ENCODE assay signal across 8 mouse cellular contexts in the genomic region with DNA sequence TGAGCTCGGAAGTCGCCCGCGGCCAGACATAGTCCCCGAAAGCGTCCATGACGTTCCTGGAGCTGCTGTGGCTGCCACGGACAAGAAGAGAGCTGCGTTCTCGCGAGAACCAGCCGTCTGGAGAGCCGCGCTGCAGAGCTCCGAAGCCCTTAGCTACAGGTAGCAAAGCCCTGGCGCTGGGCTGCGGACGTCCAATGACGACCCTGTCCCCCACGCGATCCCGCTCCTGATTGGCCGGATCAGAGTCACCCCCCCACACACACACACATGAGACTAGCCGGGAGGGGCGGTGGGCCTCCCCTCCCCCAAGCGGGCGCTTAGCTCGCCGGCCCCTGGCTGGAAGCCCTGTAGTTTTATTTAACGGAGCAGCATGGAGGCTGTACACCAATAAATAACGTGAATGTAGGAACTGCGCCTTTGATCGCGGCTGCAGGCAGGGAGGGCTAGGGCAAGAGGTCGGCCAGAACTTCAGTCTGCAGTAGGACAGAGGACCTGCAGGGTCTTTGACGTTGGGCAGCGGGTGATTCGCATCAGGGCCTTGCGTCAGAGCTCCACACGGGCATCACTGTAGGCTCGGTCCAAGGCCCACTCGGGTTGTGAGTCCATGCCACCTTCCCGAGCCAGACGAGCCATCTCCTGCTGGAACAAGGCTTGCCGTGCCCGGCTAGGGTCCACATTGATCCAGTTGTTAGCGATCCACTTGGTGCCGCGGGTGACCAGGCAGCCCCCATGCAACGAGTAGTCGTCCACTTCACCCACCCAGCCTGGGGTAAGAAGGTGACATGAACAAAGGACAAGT. TPM values are rescaled to one million over a fixed set of nuclear protein-coding genes. Genes with fewer than 3 reads are reported as not detected.
DNase-seq lines count a peak whose midpoint lies in the region; ATAC-seq lines count a peak whose summit lies in the region.

A gene (minus strand): TSS at position 195 of the 799 bp plus-strand sequence.

- WGBS in heart, embryonic 13.5 days, result 5% methylated on average over 51 of the region's 51 CpGs
- 5% methylated on average over 51 of the region's 51 CpGs for WGBS in liver, embryonic 12.5 days (ENCODE audit: insufficient replicate concordance)
- WGBS in stomach, embryonic 16.5 days, result 4% methylated on average over 51 of the region's 51 CpGs

- H3K27me3 ChIP-seq in heart, embryonic 13.5 days (replicated peaks), result no peaks in the 10 kb centered on the region
- no peaks in the 10 kb centered on the region for H3K27me3 ChIP-seq in liver, embryonic 12.5 days (replicated peaks)
- H3K27me3 ChIP-seq in stomach, embryonic 16.5 days (ENCODE audit: control insufficient read depth, insufficient read depth, low read length), result no peaks in the 10 kb centered on the region

- H3K4me3 ChIP-seq in brown adipose tissue, adult 24 weeks (ENCODE audit: insufficient read depth, low read depth, low read length), result peak within 1 kb of the TSS; percentile 74
- peak within 1 kb of the TSS; percentile 84 for H3K4me3 ChIP-seq in heart, embryonic 13.5 days
- H3K4me3 ChIP-seq in liver, embryonic 12.5 days, result peak within 1 kb of the TSS; percentile 75
- peak within 1 kb of the TSS; percentile 72 for H3K4me3 ChIP-seq in stomach, embryonic 16.5 days (replicated peaks; ENCODE audit: low read length)

- peak; percentile 92 for ATAC-seq in heart, embryonic 13.5 days (ENCODE audit: extremely low read depth, insufficient number of reproducible peaks, low FRiP score, low TSS enrichment)
- peak; percentile 92 for ATAC-seq in liver, embryonic 12.5 days
- peak; percentile 98 for ATAC-seq in stomach, embryonic 16.5 days (ENCODE audit: insufficient read depth, low FRiP score)

- peaks cover 62% of the 10 kb centered on the region for H3K36me3 ChIP-seq in heart, embryonic 13.5 days
- H3K36me3 ChIP-seq in liver, embryonic 12.5 days, result peaks cover 26% of the 10 kb centered on the region
- H3K36me3 ChIP-seq in stomach, embryonic 16.5 days (ENCODE audit: control insufficient read depth, insufficient read depth, low read length), result peaks cover 7% of the 10 kb centered on the region; the same call in 1 of the 2 replicates

- no peaks in the 10 kb centered on the region for H3K9me3 ChIP-seq in heart, embryonic 13.5 days
- no peaks in the 10 kb centered on the region for H3K9me3 ChIP-seq in liver, embryonic 12.5 days (replicated peaks)
- H3K9me3 ChIP-seq in stomach, embryonic 16.5 days (replicated peaks; ENCODE audit: control insufficient read depth, low read length), result no peaks in the 10 kb centered on the region

- peak; percentile 95 for DNase-seq in CD4-positive, CD25-positive, alpha-beta regulatory T cell, adult 2 months (ENCODE audit: low read depth, low spot score)
- DNase-seq in fat pad, adult 2 months (ENCODE audit: extremely low read depth, low read depth, low spot score), result peak; percentile 34
- peak; percentile 97 for DNase-seq in kidney, postnatal 10 days
- peak; percentile 96 for DNase-seq in neural tube, embryonic 10.5 days (ENCODE audit: extremely low spot score, low spot score)

- H3K9ac ChIP-seq in heart, embryonic 13.5 days, result peak within 1 kb of the TSS; percentile 98
- H3K9ac ChIP-seq in liver, embryonic 12.5 days, result peak within 1 kb of the TSS; percentile 82
- H3K9ac ChIP-seq in stomach, embryonic 16.5 days (ENCODE audit: low read length), result peak within 1 kb of the TSS; percentile 94

- H3K27ac ChIP-seq in brown adipose tissue, adult 24 weeks (replicated peaks; ENCODE audit: low read depth, low read length), result peak within 1 kb of the TSS; percentile 49
- peak within 1 kb of the TSS; percentile 96 for H3K27ac ChIP-seq in heart, embryonic 13.5 days (replicated peaks)
- H3K27ac ChIP-seq in liver, embryonic 12.5 days, result peak within 1 kb of the TSS; percentile 85
- peak within 1 kb of the TSS; percentile 90 for H3K27ac ChIP-seq in stomach, embryonic 16.5 days (ENCODE audit: low read length)

- peak within 1 kb of the TSS; percentile 78 for H3K4me2 ChIP-seq in heart, embryonic 13.5 days
- H3K4me2 ChIP-seq in liver, embryonic 12.5 days, result peak within 1 kb of the TSS; percentile 93
- peak within 1 kb of the TSS; percentile 91 for H3K4me2 ChIP-seq in stomach, embryonic 16.5 days (ENCODE audit: low read depth, low read length)

- H3K4me1 ChIP-seq in brown adipose tissue, adult 24 weeks (ENCODE audit: control insufficient read depth, insufficient read depth, insufficient read length, low read length), result peaks cover 8% of the 10 kb centered on the region
- H3K4me1 ChIP-seq in heart, embryonic 13.5 days, result peaks cover 63% of the 10 kb centered on the region
- peaks cover 31% of the 10 kb centered on the region for H3K4me1 ChIP-seq in liver, embryonic 12.5 days
- peaks cover 31% of the 10 kb centered on the region for H3K4me1 ChIP-seq in stomach, embryonic 16.5 days (ENCODE audit: control insufficient read depth, insufficient read depth, low read length)

RNA-seq across cellular contexts. Expression of the gene that starts here (rescaled TPM):
- 14.6 TPM in 2 replicates for polyA plus RNA-seq in brown adipose tissue, adult 24 weeks (2012; ENCODE audit: insufficient read depth, insufficient read length, missing spikeins)
- polyA plus RNA-seq in heart, embryonic 13.5 days (2015; fragmentation: Nextera tagmentation; extraction: Ambion mirVana), result 61.7 and 64.1 TPM in 2 replicates
- 28.3 and 29.3 TPM in 2 replicates for polyA plus RNA-seq in liver, embryonic 12.5 days (2016; fragmentation: Nextera tagmentation; extraction: Ambion mirVana)
- 82.0 and 86.6 TPM in 2 replicates for polyA plus RNA-seq in stomach, embryonic 16.5 days (2015; fragmentation: Nextera tagmentation; extraction: Ambion mirVana)

Comparison
In these comparisons a context has a peak if more than half of its experiments do, and no peak if none do; other contexts are left out.
1. Peak in every context shown above with its lines: DNase-seq, ATAC-seq, H3K4me3 ChIP-seq and H3K27ac ChIP-seq.
2. DNase-seq: peak in every context shown above with its lines; median percentile 97 in kidney, postnatal 10 days; 96 in neural tube, embryonic 10.5 days; 95 in CD4-positive, CD25-positive, alpha-beta regulatory T cell, adult 2 months; 34 in fat pad, adult 2 months.